Mouse (Mus musculus): ENCODE measurements around the gene Taar7d. TPM values are rescaled to one million over a fixed set of nuclear protein-coding genes. Genes with fewer than 3 reads are reported as not detected.
"Not testable (repeated sequence)": the region's sequence is repeated elsewhere in the genome, so short reads cannot be mapped to it uniquely, and the experiment has no call there.

Gene Taar7d
- polyA plus RNA-seq, 1 experiment from 2014 or later, result not detected

DNA sequence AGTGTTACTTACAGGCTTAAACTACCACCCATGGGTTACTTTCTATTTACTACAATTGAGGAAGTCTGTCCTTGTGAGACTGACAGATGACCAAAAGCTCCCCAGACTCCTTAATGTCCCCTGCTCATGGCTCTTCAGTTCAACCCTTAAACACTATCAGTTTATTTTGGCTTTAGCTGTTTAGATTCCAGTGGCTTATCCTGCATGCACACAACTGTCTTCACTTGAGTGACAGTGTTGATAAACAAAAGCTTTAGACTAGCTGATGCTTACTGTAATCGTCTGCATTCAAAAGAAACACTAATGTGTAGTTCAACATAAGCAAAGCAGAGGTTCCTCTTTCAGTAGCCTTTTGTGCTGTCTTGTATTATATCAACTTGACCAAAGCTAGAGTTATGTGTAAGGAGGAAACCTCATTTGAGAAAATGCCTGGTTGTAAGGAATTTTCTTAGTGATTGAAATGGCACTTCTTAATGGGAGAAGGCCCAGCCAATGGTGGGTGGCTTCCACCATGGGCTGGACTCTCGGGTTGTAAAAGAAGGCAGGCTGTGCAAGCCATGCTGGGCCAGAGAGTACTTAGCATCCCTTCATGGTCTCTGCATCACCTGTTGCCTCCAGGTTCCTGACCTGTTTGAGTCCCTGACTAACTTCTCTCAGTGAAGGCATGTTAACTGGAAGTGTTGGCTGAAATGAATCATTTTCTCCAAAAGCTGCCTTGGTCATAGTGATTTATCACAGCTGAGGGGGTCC lies 13.3 kb downstream of the Taar7d start:
- ATAC-seq (no peak), DNase-seq (no peak)
- WGBS (ENCODE audit: insufficient replicate concordance), result 48% methylated on average over 2 of the region's 2 CpGs
- no peaks in the 10 kb centered on the region for H3K9me3 ChIP-seq (ENCODE audit: low read length)
- no peak overlapping the region for H3K27ac ChIP-seq (ENCODE audit: low read depth)
- H3K27me3 ChIP-seq (ENCODE audit: insufficient read depth, low read length), result no peaks in the 10 kb centered on the region
- no peak overlapping the region for H3K9ac ChIP-seq (replicated peaks)
- H3K4me1 ChIP-seq (ENCODE audit: insufficient read depth), result no peaks in the 10 kb centered on the region
- no peak overlapping the region for H3K4me2 ChIP-seq (ENCODE audit: low read depth, low read length)
- no peak overlapping the region for H3K4me3 ChIP-seq (ENCODE audit: low read depth, low read length)
- TF ChIP-seq CTCF (IDR thresholded peaks at IDR 0.05; ENCODE audit: low read depth), result no peak
- peak; percentile 60 for TF ChIP-seq EP300 (IDR thresholded peaks at IDR 0.05; ENCODE audit: low read depth)
- no peaks in the 10 kb centered on the region for H3K36me3 ChIP-seq (replicated peaks; ENCODE audit: insufficient read depth, low read length)

DNA sequence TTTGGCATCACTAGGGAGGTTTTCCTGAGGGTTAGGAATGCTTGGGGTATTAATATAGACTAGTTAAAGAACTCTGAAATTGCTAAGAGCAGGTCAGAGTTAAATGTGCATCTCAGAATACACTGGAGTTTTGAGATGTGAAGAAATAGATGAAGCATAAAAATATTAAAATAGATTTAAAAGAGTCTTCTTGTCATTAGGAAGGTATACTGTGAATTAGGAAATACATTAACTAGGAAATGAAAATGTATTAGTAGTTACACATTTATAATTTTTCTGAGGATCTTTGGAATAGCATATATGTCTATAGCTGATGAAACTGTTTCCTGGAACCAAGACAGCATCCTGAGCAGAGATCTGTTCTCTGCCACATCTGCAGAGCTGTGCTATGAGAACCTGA lies 22.2 kb downstream of the Taar7d start, which contains the start of gene Taar7f:
Taar7f (plus strand) TSS at position 301 of the 400 bp plus-strand sequence.
- Histone ChIP-seq H3K36me3 (replicated peaks; ENCODE audit: insufficient read depth, low read length) (no peaks in the 10 kb centered on the region), H3K4me1 (ENCODE audit: insufficient read depth) (no peaks in the 10 kb centered on the region), H3K27me3 (ENCODE audit: insufficient read depth, low read length) (no peaks in the 10 kb centered on the region), H3K9me3 (ENCODE audit: low read length) (no peaks in the 10 kb centered on the region), H3K4me3 (ENCODE audit: low read depth, low read length) (no peak within 1 kb of the TSS), H3K9ac (replicated peaks) (no peak within 1 kb of the TSS), H3K27ac (ENCODE audit: low read depth) (no peak within 1 kb of the TSS), H3K4me2 (ENCODE audit: low read depth, low read length) (no peak within 1 kb of the TSS)
- DNase-seq (no peak), ATAC-seq (no peak)
- TF ChIP-seq EP300 (IDR thresholded peaks at IDR 0.05; ENCODE audit: low read depth), result no peak
- TF ChIP-seq CTCF (IDR thresholded peaks at IDR 0.05; ENCODE audit: low read depth), result no peak

DNA sequence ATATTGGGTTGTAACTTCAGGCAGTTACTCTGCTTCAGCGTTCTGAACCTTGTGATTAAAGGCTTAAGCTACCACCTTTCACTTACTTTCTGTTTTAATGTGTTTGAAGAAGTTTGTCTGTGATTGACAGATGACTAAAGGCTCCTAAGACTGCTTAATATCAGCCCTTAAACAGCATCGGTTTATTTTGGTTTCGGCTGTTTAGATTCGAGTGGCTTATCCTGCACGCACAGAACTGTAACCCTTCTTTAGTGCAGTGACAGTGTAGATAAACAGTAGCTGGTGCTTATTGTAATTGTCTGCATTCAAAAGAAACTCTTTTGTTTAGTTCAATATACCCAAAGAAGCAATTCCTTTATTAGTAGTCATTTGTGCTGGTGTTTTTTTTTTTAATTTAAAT lies 25.0 kb downstream of the Taar7d start:
- 57% methylated on average over 5 of the region's 5 CpGs for WGBS (ENCODE audit: insufficient replicate concordance)
- Histone ChIP-seq H3K9ac (replicated peaks) (no peak overlapping the region), H3K36me3 (replicated peaks; ENCODE audit: insufficient read depth, low read length) (no peaks in the 10 kb centered on the region), H3K4me2 (ENCODE audit: low read depth, low read length) (no peak overlapping the region), H3K4me1 (ENCODE audit: insufficient read depth) (no peaks in the 10 kb centered on the region), H3K27ac (ENCODE audit: low read depth) (no peak overlapping the region), H3K27me3 (ENCODE audit: insufficient read depth, low read length) (no peaks in the 10 kb centered on the region), H3K4me3 (ENCODE audit: low read depth, low read length) (no peak overlapping the region), H3K9me3 (ENCODE audit: low read length) (no peaks in the 10 kb centered on the region)
- DNase-seq (no peak), ATAC-seq (no peak)
- TF ChIP-seq CTCF (IDR thresholded peaks at IDR 0.05; ENCODE audit: low read depth) (no peak), EP300 (IDR thresholded peaks at IDR 0.05; ENCODE audit: low read depth) (no peak)

DNA sequence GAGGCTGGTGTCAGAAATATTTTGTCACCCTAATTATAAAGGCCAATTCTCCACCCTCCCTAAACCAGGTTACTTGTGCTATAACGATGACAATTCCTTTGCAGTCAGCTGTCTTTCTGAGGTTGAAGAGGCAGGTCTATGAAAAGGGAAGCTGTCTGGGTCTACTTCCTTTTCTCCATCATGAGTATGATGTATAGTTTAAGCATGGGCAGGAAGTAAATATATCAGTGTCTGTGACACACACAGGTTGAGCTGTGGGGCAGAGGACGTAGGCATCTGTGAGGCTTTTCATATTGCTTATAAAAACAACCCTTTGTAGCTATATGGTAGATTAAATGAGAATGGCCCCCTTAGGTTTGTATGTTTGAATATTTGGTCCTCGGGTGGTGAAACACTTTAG lies 32.0 kb downstream of the Taar7d start:
- no peak for TF ChIP-seq EP300 (IDR thresholded peaks at IDR 0.05; ENCODE audit: low read depth)
- no peak for TF ChIP-seq CTCF (IDR thresholded peaks at IDR 0.05; ENCODE audit: low read depth)
- ATAC-seq (no peak), DNase-seq (no peak)
- no peaks in the 10 kb centered on the region for H3K4me1 ChIP-seq (ENCODE audit: insufficient read depth)
- no peak overlapping the region for H3K4me3 ChIP-seq (ENCODE audit: low read depth, low read length)
- no peaks in the 10 kb centered on the region for H3K27me3 ChIP-seq (ENCODE audit: insufficient read depth, low read length)
- H3K9ac ChIP-seq (replicated peaks), result no peak overlapping the region
- H3K27ac ChIP-seq (ENCODE audit: low read depth), result no peak overlapping the region
- WGBS (ENCODE audit: insufficient replicate concordance), result 58% methylated on average over 3 of the region's 3 CpGs
- H3K36me3 ChIP-seq (replicated peaks; ENCODE audit: insufficient read depth, low read length), result no peaks in the 10 kb centered on the region
- no peak overlapping the region for H3K4me2 ChIP-seq (ENCODE audit: low read depth, low read length)
- no peaks in the 10 kb centered on the region for H3K9me3 ChIP-seq (ENCODE audit: low read length)

DNA sequence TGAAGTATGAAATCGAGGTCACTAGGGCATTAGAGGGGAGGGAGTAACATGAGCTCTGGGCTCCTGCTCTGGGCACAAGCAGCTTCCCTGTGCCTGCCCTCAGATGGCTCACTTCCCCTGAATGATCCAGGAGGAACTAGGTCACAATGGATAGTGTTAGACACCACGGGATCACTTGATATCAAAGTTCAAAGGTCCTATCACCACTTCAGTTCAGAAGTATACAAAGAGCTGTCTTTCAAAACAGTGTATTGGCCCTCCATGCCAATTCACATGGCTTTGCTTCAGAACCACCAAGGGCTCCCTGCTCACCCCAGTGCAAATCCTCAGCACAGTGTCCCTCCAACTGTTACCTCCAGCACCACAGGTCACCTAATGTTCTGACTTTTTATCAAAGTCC lies 47.7 kb downstream of the Taar7d start:
- not testable (repeated sequence) for ATAC-seq; H3K36me3 ChIP-seq (replicated peaks; ENCODE audit: insufficient read depth, low read length); H3K9ac ChIP-seq (replicated peaks); DNase-seq; H3K27ac ChIP-seq (ENCODE audit: low read depth); H3K9me3 ChIP-seq (ENCODE audit: low read length); H3K27me3 ChIP-seq (ENCODE audit: insufficient read depth, low read length); H3K4me3 ChIP-seq (ENCODE audit: low read depth, low read length); H3K4me2 ChIP-seq (ENCODE audit: low read depth, low read length); H3K4me1 ChIP-seq (ENCODE audit: insufficient read depth)
- 28% methylated on average over 2 of the region's 2 CpGs for WGBS (ENCODE audit: insufficient replicate concordance)

DNA sequence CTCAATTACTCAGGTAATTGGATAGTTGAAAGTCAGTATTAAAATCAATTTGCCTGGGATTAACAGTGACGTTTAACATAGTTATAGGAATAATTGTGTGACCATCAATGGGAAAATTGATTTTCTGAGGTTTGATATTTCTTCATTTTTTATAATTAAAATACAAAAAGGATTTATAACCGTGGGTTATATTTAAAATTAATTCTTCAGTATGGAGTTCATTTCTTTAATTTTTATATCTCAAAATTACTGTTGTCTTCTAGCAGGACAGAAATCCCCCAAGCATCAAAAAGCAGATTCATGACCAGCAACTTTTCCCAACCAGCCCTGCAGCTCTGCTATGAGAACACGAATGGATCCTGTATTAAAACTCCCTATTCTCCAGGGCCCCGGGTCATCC lies 49.2 kb downstream of the Taar7d start, which contains the start of gene Taar8a:
Taar8a (plus strand) TSS at position 301 of the 400 bp plus-strand sequence.
- H3K4me1 ChIP-seq (ENCODE audit: insufficient read depth); H3K4me3 ChIP-seq (ENCODE audit: low read depth, low read length); H3K27ac ChIP-seq (ENCODE audit: low read depth); H3K9me3 ChIP-seq (ENCODE audit: low read length); H3K9ac ChIP-seq (replicated peaks); DNase-seq; H3K36me3 ChIP-seq (replicated peaks; ENCODE audit: insufficient read depth, low read length); H3K4me2 ChIP-seq (ENCODE audit: low read depth, low read length); H3K27me3 ChIP-seq (ENCODE audit: insufficient read depth, low read length); ATAC-seq: not testable (repeated sequence)
- WGBS (ENCODE audit: insufficient replicate concordance), result 75% methylated on average over 2 of the region's 4 CpGs

Other genes with a start within 250 kb of the Taar7d start
- 145 and 149 TPM in 2 replicates for gene Rps12, start 239.9 kb upstream of the Taar7d start, polyA plus RNA-seq (2015; fragmentation: Nextera tagmentation; extraction: Ambion mirVana)
- 1.2 and 1.5 TPM in 2 replicates for gene Slc18b1, start 230.2 kb upstream of the Taar7d start, polyA plus RNA-seq (2015; fragmentation: Nextera tagmentation; extraction: Ambion mirVana)
- 129 and 137 TPM in 2 replicates for gene Vnn3, start 175.8 kb upstream of the Taar7d start, polyA plus RNA-seq (2015; fragmentation: Nextera tagmentation; extraction: Ambion mirVana)
- gene Vnn1, start 132.5 kb upstream of the Taar7d start, polyA plus RNA-seq (2015; fragmentation: Nextera tagmentation; extraction: Ambion mirVana), result 13.9 and 20.5 TPM in 2 replicates
- gene Taar1, start 106.9 kb upstream of the Taar7d start, polyA plus RNA-seq (2015; fragmentation: Nextera tagmentation; extraction: Ambion mirVana), result not detected in 2 replicates
- gene Taar2, start 88.7 kb upstream of the Taar7d start, polyA plus RNA-seq (2015; fragmentation: Nextera tagmentation; extraction: Ambion mirVana), result not detected in 2 replicates
- not detected in 2 replicates for gene Taar3, start 77.7 kb upstream of the Taar7d start, polyA plus RNA-seq (2015; fragmentation: Nextera tagmentation; extraction: Ambion mirVana)
- gene Taar4, start 66.7 kb upstream of the Taar7d start, polyA plus RNA-seq (2015; fragmentation: Nextera tagmentation; extraction: Ambion mirVana), result not detected in 2 replicates
- not detected in 2 replicates for gene Taar5, start 56.5 kb upstream of the Taar7d start, polyA plus RNA-seq (2015; fragmentation: Nextera tagmentation; extraction: Ambion mirVana)
- not detected in 2 replicates for gene Taar6, start 41.6 kb upstream of the Taar7d start, polyA plus RNA-seq (2015; fragmentation: Nextera tagmentation; extraction: Ambion mirVana)
- gene Taar7a, start 33.7 kb upstream of the Taar7d start, polyA plus RNA-seq (2015; fragmentation: Nextera tagmentation; extraction: Ambion mirVana), result not detected in 2 replicates
- gene Taar7b, start 27.3 kb upstream of the Taar7d start, polyA plus RNA-seq (2015; fragmentation: Nextera tagmentation; extraction: Ambion mirVana), result not detected in 2 replicates
- not detected in 2 replicates for gene Taar7e, start 10.4 kb downstream of the Taar7d start, polyA plus RNA-seq (2015; fragmentation: Nextera tagmentation; extraction: Ambion mirVana)
- not detected in 2 replicates for gene Taar7f, start 22.3 kb downstream of the Taar7d start, polyA plus RNA-seq (2015; fragmentation: Nextera tagmentation; extraction: Ambion mirVana)
- gene Taar8a, start 49.3 kb downstream of the Taar7d start, polyA plus RNA-seq (2015; fragmentation: Nextera tagmentation; extraction: Ambion mirVana), result not detected in 2 replicates
- not detected in 2 replicates for gene Taar8b, start 65.1 kb downstream of the Taar7d start, polyA plus RNA-seq (2015; fragmentation: Nextera tagmentation; extraction: Ambion mirVana)
- gene Taar8c, start 74.7 kb downstream of the Taar7d start, polyA plus RNA-seq (2015; fragmentation: Nextera tagmentation; extraction: Ambion mirVana), result not detected in 2 replicates
- not detected in 2 replicates for gene Taar9, start 82.3 kb downstream of the Taar7d start, polyA plus RNA-seq (2015; fragmentation: Nextera tagmentation; extraction: Ambion mirVana)
- gene Stx7, start 122.1 kb downstream of the Taar7d start, polyA plus RNA-seq (2015; fragmentation: Nextera tagmentation; extraction: Ambion mirVana), result 33.7 and 35.7 TPM in 2 replicates
- 0.04 TPM in 1 of 2 replicates, not detected in the other for gene Moxd1, start 196.3 kb downstream of the Taar7d start, polyA plus RNA-seq (2015; fragmentation: Nextera tagmentation; extraction: Ambion mirVana)

Measured in liver, postnatal 0 days (tissue).